Mouse (Mus musculus): ENCODE results near the gene Wipi1. TPM values are rescaled to one million over a fixed set of nuclear protein-coding genes. Genes with fewer than 3 reads are reported as not detected.
"Not testable (repeated sequence)": the region's sequence is repeated elsewhere in the genome, so short reads cannot be mapped to it uniquely, and the experiment has no call there.

The Wipi1 gene
- polyA plus RNA-seq, 2 experiments, result 9.0 to 11.9 TPM

DNA sequence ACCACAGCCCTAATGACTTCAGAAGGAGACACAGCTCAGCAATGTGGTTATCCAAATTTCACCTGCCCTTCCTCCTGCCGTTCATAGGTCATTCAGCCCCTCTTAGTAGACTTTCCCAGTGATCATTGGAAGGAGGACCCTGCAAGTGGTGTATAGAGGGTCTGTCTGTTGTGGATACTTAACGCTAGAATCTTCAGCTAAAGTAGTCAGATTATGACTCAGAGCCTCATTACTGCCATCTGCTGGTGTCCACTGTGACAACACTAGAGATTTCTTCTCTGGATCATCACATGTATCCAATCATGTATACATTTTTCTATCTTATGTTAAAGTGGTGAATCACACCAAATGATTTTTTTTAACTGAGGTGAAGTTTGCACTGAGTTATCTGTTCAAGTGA is 9.4 kb upstream of the Wipi1 start:
- H3K9me3 ChIP-seq (ENCODE audit: control insufficient read depth, low read length), result no peaks in the 10 kb centered on the region
- H3K9ac ChIP-seq (replicated peaks), result no peak overlapping the region
- no peaks in the 10 kb centered on the region for H3K36me3 ChIP-seq (replicated peaks; ENCODE audit: control insufficient read depth, insufficient read depth, low read depth)
- H3K27ac ChIP-seq, result no peak overlapping the region
- peaks cover 25 to 35% of the 10 kb centered on the region in 2 experiments for H3K4me1 ChIP-seq (replicated peaks; ENCODE audit: control insufficient read depth in 2 of 2, insufficient read depth in 2 of 2, low read length in 1 of 2)
- H3K4me3 ChIP-seq (ENCODE audit: insufficient read depth in 1 of 2, low read depth in 2 of 2, low read length in 2 of 2), result no peak overlapping the region
- WGBS (ENCODE audit: insufficient replicate concordance), result 3% methylated on average over 2 of the region's 2 CpGs
- peak; percentile 79 for TF ChIP-seq CTCF (IDR thresholded peaks at IDR 0.05; ENCODE audit: low read depth)
- no peak for TF ChIP-seq EP300 (IDR thresholded peaks at IDR 0.05; ENCODE audit: low read depth)
- H3K27me3 ChIP-seq (ENCODE audit: control insufficient read depth, insufficient read depth, low read length), result no peaks in the 10 kb centered on the region
- DNase-seq (ENCODE audit: low read depth in 3 of 3, low spot score in 3 of 3), result peak in 2 of 3 experiments; percentile 50 to 59
- no peak for ATAC-seq (ENCODE audit: insufficient read depth)
- H3K4me2 ChIP-seq (ENCODE audit: low read depth), result no peak overlapping the region

- Histone ChIP-seq H3K9me3 (ENCODE audit: control insufficient read depth, low read length) (no peaks in the 10 kb centered on the region), H3K4me2 (ENCODE audit: low read depth) (no peak overlapping the region), H3K27ac (no peak overlapping the region), H3K4me1 (replicated peaks; ENCODE audit: control insufficient read depth in 2 of 2, insufficient read depth in 2 of 2, low read length in 1 of 2) (peaks cover 33 to 43% of the 10 kb centered on the region in 2 experiments), H3K9ac (replicated peaks) (no peak overlapping the region), H3K4me3 (ENCODE audit: insufficient read depth in 1 of 2, low read depth in 2 of 2, low read length in 2 of 2) (no peak overlapping the region), H3K27me3 (ENCODE audit: control insufficient read depth, insufficient read depth, low read length) (no peaks in the 10 kb centered on the region), H3K36me3 (replicated peaks; ENCODE audit: control insufficient read depth, insufficient read depth, low read depth) (no peaks in the 10 kb centered on the region)
- ATAC-seq (ENCODE audit: insufficient read depth) (no peak), DNase-seq (ENCODE audit: low read depth in 3 of 3, low spot score in 3 of 3) (no peak)
- 88% methylated on average over 6 of the region's 6 CpGs for WGBS (ENCODE audit: insufficient replicate concordance)
- TF ChIP-seq EP300 (IDR thresholded peaks at IDR 0.05; ENCODE audit: low read depth) (no peak), CTCF (IDR thresholded peaks at IDR 0.05; ENCODE audit: low read depth) (no peak)
These were observed 8.6 kb upstream of the Wipi1 start for GRCm38 (mm10) chr11:109620356-109620755.

DNA sequence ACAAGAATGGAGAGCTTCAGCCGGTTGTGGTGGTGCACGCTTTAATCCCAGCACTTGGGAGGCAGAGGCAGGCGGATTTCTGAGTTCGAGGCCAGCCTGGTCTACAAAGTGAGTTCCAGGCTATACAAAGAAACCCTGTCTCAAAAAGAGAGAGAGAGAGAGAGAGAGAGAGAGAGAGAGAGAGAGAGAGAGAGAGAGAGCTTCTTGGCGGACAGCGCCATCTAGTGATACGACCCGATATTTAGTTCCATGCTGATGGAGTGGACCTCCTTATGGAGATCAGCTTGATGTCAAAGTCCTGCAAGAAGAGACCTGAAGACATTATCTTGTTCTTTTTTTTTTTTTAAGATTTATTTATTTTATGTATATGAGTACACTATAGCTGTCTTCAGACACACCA is 7.3 kb upstream of the Wipi1 start:
- DNase-seq (ENCODE audit: low read depth in 3 of 3, low spot score in 3 of 3), result peak; percentile 62 to 66 (median 64)
- WGBS (ENCODE audit: insufficient replicate concordance), result 18% methylated on average over 8 of the region's 8 CpGs
- not testable (repeated sequence) for H3K27me3 ChIP-seq (ENCODE audit: control insufficient read depth, insufficient read depth, low read length); H3K4me2 ChIP-seq (ENCODE audit: low read depth); ATAC-seq (ENCODE audit: insufficient read depth); H3K27ac ChIP-seq; H3K36me3 ChIP-seq (replicated peaks; ENCODE audit: control insufficient read depth, insufficient read depth, low read depth); H3K9ac ChIP-seq (replicated peaks); H3K4me3 ChIP-seq (ENCODE audit: insufficient read depth in 1 of 2, low read depth in 2 of 2, low read length in 2 of 2); H3K9me3 ChIP-seq (ENCODE audit: control insufficient read depth, low read length)
- TF ChIP-seq EP300 (IDR thresholded peaks at IDR 0.05; ENCODE audit: low read depth) (0 out of 2 replicates have a peak, but pooled peaks have one; percentile 11), CTCF (IDR thresholded peaks at IDR 0.05; ENCODE audit: low read depth) (peak; percentile 87)
- peaks cover 38 to 50% of the 10 kb centered on the region in 2 experiments for H3K4me1 ChIP-seq (replicated peaks; ENCODE audit: control insufficient read depth in 2 of 2, insufficient read depth in 2 of 2, low read length in 1 of 2)

- Histone ChIP-seq H3K9ac (replicated peaks) (peak overlapping the region; percentile 68), H3K36me3 (replicated peaks; ENCODE audit: control insufficient read depth, insufficient read depth, low read depth) (no peaks in the 10 kb centered on the region), H3K4me1 (replicated peaks; ENCODE audit: control insufficient read depth in 2 of 2, insufficient read depth in 2 of 2, low read length in 1 of 2) (peaks cover 50 to 66% of the 10 kb centered on the region in 2 experiments), H3K9me3 (ENCODE audit: control insufficient read depth, low read length) (no peaks in the 10 kb centered on the region), H3K27ac (peak overlapping the region; percentile 90), H3K4me2 (ENCODE audit: low read depth) (peak overlapping the region; percentile 90), H3K27me3 (ENCODE audit: control insufficient read depth, insufficient read depth, low read length) (no peaks in the 10 kb centered on the region), H3K4me3 (ENCODE audit: insufficient read depth in 1 of 2, low read depth in 2 of 2, low read length in 2 of 2) (peak overlapping the region; percentile 28 to 45; a peak in 3 of 4 replicates)
- ATAC-seq (ENCODE audit: insufficient read depth), result peak; percentile 9; the same call in 1 of the 2 replicates
- WGBS (ENCODE audit: insufficient replicate concordance), result 33% methylated on average over 4 of the region's 4 CpGs
- TF ChIP-seq CTCF (IDR thresholded peaks at IDR 0.05; ENCODE audit: low read depth) (no peak), EP300 (IDR thresholded peaks at IDR 0.05; ENCODE audit: low read depth) (no peak)
- DNase-seq (ENCODE audit: low read depth in 3 of 3, low spot score in 3 of 3), result peak; percentile 45 to 57 (median 46)
These were observed 5.0 kb upstream of the Wipi1 start for GRCm38 (mm10) chr11:109616766-109617165.

DNA sequence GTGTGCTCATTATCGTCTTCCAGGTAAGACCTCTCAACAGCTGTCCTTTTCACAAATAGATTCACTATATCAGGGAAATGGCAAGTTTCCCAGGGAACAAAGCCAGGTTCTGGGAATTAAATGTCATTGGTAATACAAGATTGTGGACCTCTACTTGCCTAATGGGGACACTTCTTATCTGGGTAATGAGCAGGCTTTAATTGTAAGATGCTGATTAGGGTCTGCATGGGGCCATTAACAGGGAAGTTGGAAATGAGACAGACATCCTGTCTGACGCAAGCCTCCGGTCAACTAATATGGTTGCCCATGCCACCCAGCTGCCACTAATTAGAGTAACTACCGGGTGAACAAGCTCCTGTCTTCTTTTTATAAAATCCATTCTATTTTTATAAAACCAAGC is 4.6 kb upstream of the Wipi1 start:
- TF ChIP-seq EP300 (IDR thresholded peaks at IDR 0.05; ENCODE audit: low read depth), result peak; percentile 63
- no peak for TF ChIP-seq CTCF (IDR thresholded peaks at IDR 0.05; ENCODE audit: low read depth)
- H3K4me3 ChIP-seq (ENCODE audit: insufficient read depth in 1 of 2, low read depth in 2 of 2, low read length in 2 of 2), result peak overlapping the region in 1 of 2 experiments; percentile 45; a peak in 2 of 4 replicates
- peak overlapping the region; percentile 68 for H3K9ac ChIP-seq (replicated peaks)
- peaks cover 50 to 66% of the 10 kb centered on the region in 2 experiments for H3K4me1 ChIP-seq (replicated peaks; ENCODE audit: control insufficient read depth in 2 of 2, insufficient read depth in 2 of 2, low read length in 1 of 2)
- H3K36me3 ChIP-seq (replicated peaks; ENCODE audit: control insufficient read depth, insufficient read depth, low read depth), result no peaks in the 10 kb centered on the region
- peak overlapping the region; percentile 90 for H3K27ac ChIP-seq
- peak; percentile 42 to 55 (median 45) for DNase-seq (ENCODE audit: low read depth in 3 of 3, low spot score in 3 of 3)
- no peak for ATAC-seq (ENCODE audit: insufficient read depth)
- H3K4me2 ChIP-seq (ENCODE audit: low read depth), result peak overlapping the region; percentile 90
- H3K9me3 ChIP-seq (ENCODE audit: control insufficient read depth, low read length), result no peaks in the 10 kb centered on the region
- no peaks in the 10 kb centered on the region for H3K27me3 ChIP-seq (ENCODE audit: control insufficient read depth, insufficient read depth, low read length)
- 23% methylated on average over 4 of the region's 4 CpGs for WGBS (ENCODE audit: insufficient replicate concordance)
